Mouse (Mus musculus) small intestine, adult 2 months (tissue): ENCODE data around the gene Grid2ip.
"Not testable (repeated sequence)": the region's sequence is repeated elsewhere in the genome, so short reads cannot be mapped to it uniquely, and the experiment has no call there.

Experiments
- CTCF ChIP-seq: fragments of 200-500 bp; IDR thresholded peaks from 2 replicates; pipeline ENCODE4 v1.5.1; 2012; ENCODE audit warnings: low read depth, mild to moderate bottlenecking, control low read depth, inconsistent platforms, low read length, moderate library complexity, mixed read lengths; ENCODE audit not compliant: insufficient replicate concordance, insufficient read length; ENCODE audit errors: extremely low read depth
- POLR2A ChIP-seq: fragments of 200-500 bp; IDR thresholded peaks from 2 replicates; pipeline ENCODE4 v1.6.1; 2012; ENCODE audit warnings: low read depth, mild to moderate bottlenecking, control low read depth, inconsistent platforms, low read length, moderate library complexity

DNA sequence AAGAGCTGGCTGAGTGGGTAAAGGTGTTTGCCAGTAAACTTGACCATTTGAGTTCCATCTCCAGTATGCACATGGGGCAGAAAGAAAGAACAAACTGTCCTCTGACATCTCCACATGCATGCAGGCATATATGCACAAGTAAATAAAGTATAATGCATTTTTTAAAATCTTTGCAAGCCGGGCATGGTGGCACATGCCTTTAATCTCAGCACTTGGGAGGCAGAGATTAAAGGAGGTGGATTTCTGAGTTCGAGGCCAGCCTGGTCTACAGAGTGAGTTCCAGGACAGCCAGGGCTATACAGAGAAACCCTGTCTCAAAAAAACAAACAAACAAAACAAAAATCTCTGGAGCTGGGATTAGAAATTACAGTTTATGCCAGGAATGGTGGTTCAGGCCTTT lies 37.8 kb downstream of the Grid2ip start:
- TF ChIP-seq CTCF, POLR2A: not testable (repeated sequence)
